Mouse (Mus musculus): ENCODE data around the gene Nucb1. TPM values are rescaled to one million over a fixed set of nuclear protein-coding genes. Genes with fewer than 3 reads are reported as not detected.
"Not testable (repeated sequence)": the region's sequence is repeated elsewhere in the genome, so short reads cannot be mapped to it uniquely, and the experiment has no call there.

The Nucb1 gene
- polyA plus RNA-seq, 1 experiment from 2014 or later: 238 TPM

GRCm38 (mm10) chr7:45523678-45524170, 13.5 kb upstream of the Nucb1 start:
- H3K27me3 ChIP-seq: no peaks in the 10 kb centered on the region
- H3K4me3 ChIP-seq: 0 out of 2 replicates have a peak overlapping the region, but pooled peaks have one; percentile 8
- no peaks in the 10 kb centered on the region for H3K9me3 ChIP-seq
- no peak for ATAC-seq (ENCODE audit: borderline replicate concordance, extremely low read depth, low FRiP score, low TSS enrichment)
- peaks cover 4% of the 10 kb centered on the region; the same call in 1 of the 2 replicates for H3K36me3 ChIP-seq
- H3K27ac ChIP-seq: no peak overlapping the region
- H3K9ac ChIP-seq: no peak overlapping the region
- H3K4me1 ChIP-seq: peaks cover 39% of the 10 kb centered on the region
- H3K4me2 ChIP-seq: 0 out of 2 replicates have a peak overlapping the region, but pooled peaks have one; percentile 9
- 81% methylated on average over 13 of the region's 13 CpGs for WGBS

GRCm38 (mm10) chr7:45522957-45523676, 12.9 kb upstream of the Nucb1 start:
- ATAC-seq (ENCODE audit: borderline replicate concordance, extremely low read depth, low FRiP score, low TSS enrichment): no peak
- H3K9me3 ChIP-seq: no peaks in the 10 kb centered on the region
- H3K9ac ChIP-seq: no peak overlapping the region
- H3K27me3 ChIP-seq: no peaks in the 10 kb centered on the region
- peaks cover 39% of the 10 kb centered on the region for H3K4me1 ChIP-seq
- H3K4me2 ChIP-seq: 0 out of 2 replicates have a peak overlapping the region, but pooled peaks have one; percentile 9
- no peak overlapping the region for H3K27ac ChIP-seq
- 0 out of 2 replicates have a peak overlapping the region, but pooled peaks have one; percentile 8 for H3K4me3 ChIP-seq
- H3K36me3 ChIP-seq: peaks cover 4% of the 10 kb centered on the region; the same call in 1 of the 2 replicates
- 72% methylated on average over 18 of the region's 18 CpGs for WGBS

- no peaks in the 10 kb centered on the region for H3K27me3 ChIP-seq
- 0 out of 2 replicates have a peak overlapping the region, but pooled peaks have one; percentile 93 for H3K27ac ChIP-seq
- H3K4me3 ChIP-seq: peak overlapping the region; percentile 61
- H3K9me3 ChIP-seq: no peaks in the 10 kb centered on the region
- peaks cover 39% of the 10 kb centered on the region for H3K4me1 ChIP-seq
- H3K9ac ChIP-seq: peak overlapping the region; percentile 63
- WGBS: 51% methylated on average over 16 of the region's 16 CpGs
- no peak for ATAC-seq (ENCODE audit: borderline replicate concordance, extremely low read depth, low FRiP score, low TSS enrichment)
- H3K36me3 ChIP-seq: peaks cover 4% of the 10 kb centered on the region; the same call in 1 of the 2 replicates
- peak overlapping the region; percentile 64 for H3K4me2 ChIP-seq
Observed at GRCm38 (mm10) chr7:45522194-45522752, 12.1 kb upstream of the Nucb1 start.

GRCm38 (mm10) chr7:45521728-45522184, 11.6 kb upstream of the Nucb1 start:
- Histone ChIP-seq H3K27ac (peak overlapping the region; percentile 93), H3K27me3 (no peaks in the 10 kb centered on the region), H3K9me3 (no peaks in the 10 kb centered on the region), H3K36me3 (peaks cover 4% of the 10 kb centered on the region; the same call in 1 of the 2 replicates), H3K4me1 (peaks cover 36% of the 10 kb centered on the region), H3K4me2 (peak overlapping the region; percentile 64), H3K9ac (peak overlapping the region; percentile 63), H3K4me3 (peak overlapping the region; percentile 61)
- ATAC-seq (ENCODE audit: borderline replicate concordance, extremely low read depth, low FRiP score, low TSS enrichment): peak; percentile 64
- WGBS: under 1% methylated on average over 28 of the region's 28 CpGs

- no peak overlapping the region for H3K4me3 ChIP-seq
- H3K4me2 ChIP-seq: no peak overlapping the region
- H3K4me1 ChIP-seq: peaks cover 35% of the 10 kb centered on the region
- 84% methylated on average over 7 of the region's 7 CpGs for WGBS
- no peak overlapping the region for H3K27ac ChIP-seq
- H3K27me3 ChIP-seq: no peaks in the 10 kb centered on the region
- no peaks in the 10 kb centered on the region for H3K9me3 ChIP-seq
- ATAC-seq (ENCODE audit: borderline replicate concordance, extremely low read depth, low FRiP score, low TSS enrichment): no peak
- peaks cover 4% of the 10 kb centered on the region; the same call in 1 of the 2 replicates for H3K36me3 ChIP-seq
- no peak overlapping the region for H3K9ac ChIP-seq
Observed at GRCm38 (mm10) chr7:45520605-45521004, 10.4 kb upstream of the Nucb1 start.

- WGBS: 70% methylated on average over 8 of the region's 8 CpGs
- H3K4me3 ChIP-seq: no peak overlapping the region
- no peak overlapping the region for H3K4me2 ChIP-seq
- H3K9me3 ChIP-seq: no peaks in the 10 kb centered on the region
- no peak for ATAC-seq (ENCODE audit: borderline replicate concordance, extremely low read depth, low FRiP score, low TSS enrichment)
- peaks cover 35% of the 10 kb centered on the region for H3K4me1 ChIP-seq
- no peak overlapping the region for H3K27ac ChIP-seq
- H3K9ac ChIP-seq: no peak overlapping the region
- H3K36me3 ChIP-seq: peaks cover 4% of the 10 kb centered on the region; the same call in 1 of the 2 replicates
- no peaks in the 10 kb centered on the region for H3K27me3 ChIP-seq
Observed at GRCm38 (mm10) chr7:45519345-45520120, 9.3 kb upstream of the Nucb1 start.

- Histone ChIP-seq H3K4me1 (peaks cover 29% of the 10 kb centered on the region), H3K4me2 (no peak overlapping the region), H3K27me3 (no peaks in the 10 kb centered on the region), H3K9ac (no peak overlapping the region), H3K27ac (no peak overlapping the region), H3K9me3 (no peaks in the 10 kb centered on the region), H3K36me3 (peaks cover 1% of the 10 kb centered on the region; the same call in 1 of the 2 replicates), H3K4me3 (no peak overlapping the region)
- WGBS: 80% methylated on average over 16 of the region's 16 CpGs
- ATAC-seq (ENCODE audit: borderline replicate concordance, extremely low read depth, low FRiP score, low TSS enrichment): no peak
Observed at GRCm38 (mm10) chr7:45518618-45519017, 8.4 kb upstream of the Nucb1 start.

GRCm38 (mm10) chr7:45516846-45517245, 6.6 kb upstream of the Nucb1 start:
- H3K4me3 ChIP-seq; H3K27me3 ChIP-seq; H3K9ac ChIP-seq; H3K36me3 ChIP-seq; H3K4me2 ChIP-seq; ATAC-seq (ENCODE audit: borderline replicate concordance, extremely low read depth, low FRiP score, low TSS enrichment); H3K9me3 ChIP-seq; H3K27ac ChIP-seq: not testable (repeated sequence)
- peaks cover 14% of the 10 kb centered on the region; the same call in 1 of the 2 replicates for H3K4me1 ChIP-seq
- 60% methylated on average over 5 of the region's 5 CpGs for WGBS

- Histone ChIP-seq H3K36me3 (no peaks in the 10 kb centered on the region), H3K4me1 (peaks cover 9% of the 10 kb centered on the region; the same call in 1 of the 2 replicates), H3K4me3 (no peak overlapping the region), H3K27me3 (no peaks in the 10 kb centered on the region), H3K4me2 (peak overlapping the region; percentile 22; the same call in 1 of the 2 replicates), H3K9me3 (no peaks in the 10 kb centered on the region), H3K9ac (no peak overlapping the region), H3K27ac (no peak overlapping the region)
- 27% methylated on average over 16 of the region's 16 CpGs for WGBS
- ATAC-seq (ENCODE audit: borderline replicate concordance, extremely low read depth, low FRiP score, low TSS enrichment): peak; percentile 29; the same call in 1 of the 2 replicates
Observed at GRCm38 (mm10) chr7:45515436-45515835, 5.2 kb upstream of the Nucb1 start.

- Histone ChIP-seq H3K4me2 (no peak overlapping the region), H3K27ac (no peak overlapping the region), H3K36me3 (no peaks in the 10 kb centered on the region), H3K4me1 (peaks cover 11% of the 10 kb centered on the region), H3K27me3 (no peaks in the 10 kb centered on the region), H3K4me3 (no peak overlapping the region), H3K9me3 (no peaks in the 10 kb centered on the region), H3K9ac (no peak overlapping the region)
- ATAC-seq (ENCODE audit: borderline replicate concordance, extremely low read depth, low FRiP score, low TSS enrichment): no peak
- WGBS: 72% methylated on average over 7 of the region's 7 CpGs
Observed at GRCm38 (mm10) chr7:45514411-45514810, 4.2 kb upstream of the Nucb1 start.

- Histone ChIP-seq H3K27me3 (no peaks in the 10 kb centered on the region), H3K36me3 (peaks cover 11% of the 10 kb centered on the region; the same call in 1 of the 2 replicates), H3K9ac (peak overlapping the region; percentile 81), H3K4me3 (peak overlapping the region; percentile 82), H3K4me2 (peak overlapping the region; percentile 98), H3K4me1 (peaks cover 15% of the 10 kb centered on the region), H3K27ac (peak overlapping the region; percentile 91), H3K9me3 (no peaks in the 10 kb centered on the region)
- WGBS: 23% methylated on average over 19 of the region's 19 CpGs
- ATAC-seq (ENCODE audit: borderline replicate concordance, extremely low read depth, low FRiP score, low TSS enrichment): 0 out of 2 replicates have a peak, but pooled peaks have one; percentile 19
Observed at GRCm38 (mm10) chr7:45509181-45509882, 874 bp downstream of the Nucb1 start.
